Mouse (Mus musculus) kidney, embryonic 16.5 days (tissue): ENCODE measurements around the gene Pcdh7. TPM values are rescaled to one million over a fixed set of nuclear protein-coding genes. Genes with fewer than 3 reads are reported as not detected.

Experiments used
- ATAC-seq: fragments of 200-750 bp; cut with Nextera tagmentation; 2 replicates; pipeline ENCODE4 v1.8.0; 2017; ENCODE audit warnings: moderate TSS enrichment; ENCODE audit not compliant: low FRiP score, low TSS enrichment
- H3K27ac ChIP-seq: fragments of 300-500 bp; sonication (generic); 2 replicates; pipeline ENCODE4 v1.5.1; 2014; ENCODE audit warnings: low read length
- H3K27me3 ChIP-seq: fragments of 300-500 bp; sonication (generic); 2 replicates; pipeline ENCODE4 v1.6.1; 2014; ENCODE audit warnings: low read length, control low read depth, mixed read lengths; ENCODE audit not compliant: insufficient read depth
- H3K36me3 ChIP-seq: fragments of 300-500 bp; sonication (generic); 2 replicates; pipeline ENCODE4 v1.6.1; 2014; ENCODE audit warnings: low read length, control low read depth, mixed read lengths; ENCODE audit not compliant: insufficient read depth
- H3K4me1 ChIP-seq: fragments of 300-500 bp; sonication (generic); 2 replicates; pipeline ENCODE4 v1.6.1; 2014; ENCODE audit warnings: low read length, control low read depth, mixed read lengths; ENCODE audit not compliant: insufficient read depth
- H3K4me2 ChIP-seq: fragments of 300-500 bp; sonication (generic); replicated peaks from 2 replicates; pipeline ENCODE4 v1.6.1; 2014; ENCODE audit warnings: low read depth, low read length
- H3K4me3 ChIP-seq: fragments of 300-500 bp; sonication (generic); 2 replicates; pipeline ENCODE4 v1.5.1; 2014; ENCODE audit warnings: mild to moderate bottlenecking, low read length
- H3K9ac ChIP-seq: fragments of 300-500 bp; sonication (generic); replicated peaks from 2 replicates; pipeline ENCODE4 v1.6.1; 2014; ENCODE audit warnings: low read length
- H3K9me3 ChIP-seq: fragments of 300-500 bp; sonication (generic); 2 replicates; pipeline ENCODE4 v1.6.1; 2016; ENCODE audit warnings: low read length, control low read depth
- WGBS: fragments of 180-500 bp; shearing (Covaris S2); extraction: QIAGEN DNeasy Blood & Tissue Kit; methylation state at CpG from one replicate; pipeline ENCODE4 v1.1.7; 2014; 5-methylcytosine and 5-hydroxymethylcytosine counted together
- polyA plus RNA-seq: library from polyadenylated mRNA; unstranded; fragments of >200 nt; fragmentation: Nextera tagmentation; extraction: Ambion mirVana; gene quantifications from 2 replicates; pipeline ENCODE4 v1.2.1, GENCODE M21; 2015

Gene Pcdh7
- polyA plus RNA-seq, 1 experiment from 2014 or later, result 4.1 TPM

- Histone ChIP-seq H3K9ac (no peak overlapping the region), H3K4me2 (no peak overlapping the region), H3K4me3 (no peak overlapping the region), H3K27me3 (no peaks in the 10 kb centered on the region), H3K9me3 (no peaks in the 10 kb centered on the region), H3K36me3 (no peaks in the 10 kb centered on the region), H3K27ac (no peak overlapping the region), H3K4me1 (no peaks in the 10 kb centered on the region)
- 86% methylated on average over 2 of the region's 2 CpGs for WGBS
- ATAC-seq, result no peak
Observed at GRCm38 (mm10) chr5:57934666-57935065, 216.9 kb downstream of the Pcdh7 start.

DNA sequence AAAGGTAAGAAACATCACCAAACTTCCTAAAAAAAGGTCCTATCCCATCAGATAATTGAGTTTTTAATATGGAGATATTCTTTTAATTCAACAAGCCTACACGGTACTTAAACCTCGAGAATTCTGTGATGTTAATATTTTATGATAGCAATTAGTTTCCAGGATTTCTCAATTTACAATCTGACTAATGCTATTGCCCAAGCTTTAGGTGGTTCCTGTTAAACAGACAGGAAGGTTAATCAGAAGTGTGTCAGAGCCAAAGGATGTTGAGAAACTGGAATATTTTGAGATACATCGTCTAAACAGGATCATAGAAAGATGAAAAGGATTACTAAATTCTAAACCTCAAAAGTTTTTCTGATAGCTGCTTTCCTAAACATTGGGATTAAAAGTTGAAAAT lies 222.7 kb downstream of the Pcdh7 start:
- H3K9me3 ChIP-seq, result no peaks in the 10 kb centered on the region
- no peak overlapping the region for H3K4me2 ChIP-seq
- H3K9ac ChIP-seq, result no peak overlapping the region
- ATAC-seq, result no peak
- H3K4me3 ChIP-seq, result no peak overlapping the region
- no peak overlapping the region for H3K27ac ChIP-seq
- H3K4me1 ChIP-seq, result no peaks in the 10 kb centered on the region
- H3K36me3 ChIP-seq, result no peaks in the 10 kb centered on the region
- no peaks in the 10 kb centered on the region for H3K27me3 ChIP-seq
- WGBS, result 72% methylated on average over 3 of the region's 3 CpGs

DNA sequence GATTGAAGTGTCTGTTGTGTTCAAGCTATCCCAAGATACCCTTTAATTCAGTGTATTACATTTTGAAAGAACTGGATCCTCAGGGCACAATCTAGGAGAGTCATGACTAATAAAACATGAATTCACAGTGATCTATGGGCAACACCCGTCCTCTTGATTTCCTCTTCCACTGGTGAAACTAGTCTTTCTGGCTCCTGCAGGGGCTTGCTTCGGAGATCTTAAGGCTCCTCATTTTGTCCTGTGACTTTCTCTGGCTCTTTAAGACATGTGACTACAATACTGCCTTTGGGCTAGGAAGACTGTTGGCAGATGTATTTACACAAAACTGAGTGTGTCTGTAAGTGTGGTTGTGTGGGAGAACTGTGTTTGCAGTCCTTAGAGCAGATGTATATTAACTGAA lies 225.4 kb downstream of the Pcdh7 start:
- Histone ChIP-seq H3K36me3 (no peaks in the 10 kb centered on the region), H3K9ac (no peak overlapping the region), H3K4me2 (no peak overlapping the region), H3K9me3 (no peaks in the 10 kb centered on the region), H3K4me1 (no peaks in the 10 kb centered on the region), H3K4me3 (no peak overlapping the region), H3K27me3 (no peaks in the 10 kb centered on the region), H3K27ac (no peak overlapping the region)
- no peak for ATAC-seq
- 71% methylated on average over 2 of the region's 2 CpGs for WGBS

- no peaks in the 10 kb centered on the region for H3K36me3 ChIP-seq
- H3K27ac ChIP-seq, result no peak overlapping the region
- no peak overlapping the region for H3K4me2 ChIP-seq
- no peak overlapping the region for H3K9ac ChIP-seq
- H3K9me3 ChIP-seq, result no peaks in the 10 kb centered on the region
- H3K4me1 ChIP-seq, result no peaks in the 10 kb centered on the region
- 69% methylated on average over 2 of the region's 2 CpGs for WGBS
- H3K4me3 ChIP-seq, result no peak overlapping the region
- no peaks in the 10 kb centered on the region for H3K27me3 ChIP-seq
- no peak for ATAC-seq
Observed at GRCm38 (mm10) chr5:57943611-57944010, 225.8 kb downstream of the Pcdh7 start.

- no peak overlapping the region for H3K27ac ChIP-seq
- WGBS, result 37% methylated on average over 3 of the region's 3 CpGs
- no peaks in the 10 kb centered on the region for H3K4me1 ChIP-seq
- ATAC-seq, result no peak
- H3K27me3 ChIP-seq, result no peaks in the 10 kb centered on the region
- H3K9me3 ChIP-seq, result no peaks in the 10 kb centered on the region
- no peak overlapping the region for H3K9ac ChIP-seq
- no peak overlapping the region for H3K4me3 ChIP-seq
- no peak overlapping the region for H3K4me2 ChIP-seq
- H3K36me3 ChIP-seq, result no peaks in the 10 kb centered on the region
Observed at GRCm38 (mm10) chr5:57945419-57945818, 227.7 kb downstream of the Pcdh7 start.

- Histone ChIP-seq H3K36me3 (no peaks in the 10 kb centered on the region), H3K27ac (no peak overlapping the region), H3K9me3 (no peaks in the 10 kb centered on the region), H3K4me3 (no peak overlapping the region), H3K4me2 (no peak overlapping the region), H3K4me1 (no peaks in the 10 kb centered on the region), H3K9ac (no peak overlapping the region), H3K27me3 (no peaks in the 10 kb centered on the region)
- no peak for ATAC-seq
- WGBS, result 82% methylated on average over 1 of the region's 1 CpGs
Observed at GRCm38 (mm10) chr5:57959317-57959716, 241.6 kb downstream of the Pcdh7 start.

DNA sequence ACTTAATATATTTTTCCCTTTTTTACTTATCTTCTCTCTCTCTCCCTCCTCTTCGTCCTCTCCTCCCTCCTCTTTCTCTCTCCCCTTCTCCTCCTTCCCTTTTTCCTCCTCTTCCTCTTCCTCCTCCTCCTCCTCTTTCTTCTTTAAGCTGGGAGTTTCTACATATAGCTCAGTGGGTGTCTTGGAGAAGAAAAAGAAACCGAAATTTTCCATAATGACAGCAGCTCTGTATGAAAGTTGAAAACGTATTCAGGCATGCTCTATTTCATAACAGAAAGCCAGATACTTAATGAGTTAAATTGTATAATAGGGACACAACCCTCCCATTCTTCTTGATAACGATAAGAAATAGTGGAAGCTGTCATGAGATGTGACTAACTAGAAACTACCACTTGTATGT lies 246.0 kb downstream of the Pcdh7 start:
- no peaks in the 10 kb centered on the region for H3K36me3 ChIP-seq
- H3K27me3 ChIP-seq, result no peaks in the 10 kb centered on the region
- H3K4me1 ChIP-seq, result no peaks in the 10 kb centered on the region
- no peak overlapping the region for H3K9ac ChIP-seq
- H3K4me2 ChIP-seq, result no peak overlapping the region
- ATAC-seq, result no peak
- H3K9me3 ChIP-seq, result no peaks in the 10 kb centered on the region
- no peak overlapping the region for H3K4me3 ChIP-seq
- no peak overlapping the region for H3K27ac ChIP-seq
- WGBS, result 80% methylated on average over 4 of the region's 4 CpGs

- H3K4me1 ChIP-seq, result no peaks in the 10 kb centered on the region
- H3K9me3 ChIP-seq, result no peaks in the 10 kb centered on the region
- H3K4me3 ChIP-seq, result no peak overlapping the region
- H3K4me2 ChIP-seq, result no peak overlapping the region
- no peak overlapping the region for H3K9ac ChIP-seq
- ATAC-seq, result no peak
- no peaks in the 10 kb centered on the region for H3K36me3 ChIP-seq
- 88% methylated on average over 4 of the region's 4 CpGs for WGBS
- no peak overlapping the region for H3K27ac ChIP-seq
- H3K27me3 ChIP-seq, result no peaks in the 10 kb centered on the region
Observed at GRCm38 (mm10) chr5:57964201-57964600, 246.4 kb downstream of the Pcdh7 start.

- Histone ChIP-seq H3K9me3 (no peaks in the 10 kb centered on the region), H3K4me1 (no peaks in the 10 kb centered on the region), H3K27me3 (no peaks in the 10 kb centered on the region), H3K4me2 (no peak overlapping the region), H3K36me3 (no peaks in the 10 kb centered on the region), H3K27ac (no peak overlapping the region), H3K4me3 (no peak overlapping the region), H3K9ac (no peak overlapping the region)
- no peak for ATAC-seq
- WGBS, result 78% methylated on average over 2 of the region's 2 CpGs
Observed at GRCm38 (mm10) chr5:57993584-57993983, 275.8 kb downstream of the Pcdh7 start.

- H3K4me2 ChIP-seq, result no peak overlapping the region
- no peak overlapping the region for H3K27ac ChIP-seq
- no peak overlapping the region for H3K9ac ChIP-seq
- H3K9me3 ChIP-seq, result no peaks in the 10 kb centered on the region
- no peaks in the 10 kb centered on the region for H3K4me1 ChIP-seq
- H3K36me3 ChIP-seq, result no peaks in the 10 kb centered on the region
- H3K27me3 ChIP-seq, result no peaks in the 10 kb centered on the region
- no peak overlapping the region for H3K4me3 ChIP-seq
- 76% methylated on average over 2 of the region's 2 CpGs for WGBS
- no peak for ATAC-seq
Observed at GRCm38 (mm10) chr5:58021331-58021730, 303.6 kb downstream of the Pcdh7 start.

GRCm38 (mm10) chr5:58025123-58025522 lies 307.4 kb downstream of the Pcdh7 start:
- Histone ChIP-seq H3K4me2 (no peak overlapping the region), H3K27me3 (no peaks in the 10 kb centered on the region), H3K27ac (no peak overlapping the region), H3K9me3 (no peaks in the 10 kb centered on the region), H3K9ac (no peak overlapping the region), H3K4me1 (no peaks in the 10 kb centered on the region), H3K4me3 (no peak overlapping the region), H3K36me3 (no peaks in the 10 kb centered on the region)
- 73% methylated on average over 7 of the region's 7 CpGs for WGBS
- ATAC-seq, result no peak
